8 mouse cellular contexts compared by ENCODE assay signal in genomic region chr2:25355419-25356066, GRCm38 (mm10). TPM values are rescaled to one million over a fixed set of nuclear protein-coding genes. Genes with fewer than 3 reads are reported as not detected.
A peak's percentile ranks its signal among the peaks of the same experiment; 100 is the strongest.
DNase-seq lines count a peak whose midpoint lies in the region; ATAC-seq and TF ChIP-seq lines count a peak whose summit lies in the region.

No protein-coding gene starts in this region.

- H3K4me2 ChIP-seq in liver, embryonic 11.5 days = peak overlapping the region; percentile 95
- peak overlapping the region; percentile 73 for H3K4me2 ChIP-seq in stomach, postnatal 0 days (replicated peaks; ENCODE audit: low read depth)

- WGBS in spleen, adult 2 months = 49% methylated on average over 18 of the region's 18 CpGs
- 37% methylated on average over 18 of the region's 18 CpGs for WGBS in liver, embryonic 11.5 days
- 37% methylated on average over 18 of the region's 18 CpGs for WGBS in stomach, postnatal 0 days

- H3K4me3 ChIP-seq in spleen, adult 2 months (ENCODE audit: extremely low read depth, insufficient read depth, insufficient read length) = peak overlapping the region; percentile 66; the same call in 1 of the 2 replicates
- H3K4me3 ChIP-seq in liver, embryonic 11.5 days (ENCODE audit: low read depth, low read length) = peak overlapping the region; percentile 68
- peak overlapping the region; percentile 34 for H3K4me3 ChIP-seq in stomach, postnatal 0 days (ENCODE audit: low read depth, low read length)

- H3K9me3 ChIP-seq in liver, embryonic 11.5 days (ENCODE audit: control insufficient read depth, low read length) = no peaks in the 10 kb centered on the region
- no peaks in the 10 kb centered on the region for H3K9me3 ChIP-seq in stomach, postnatal 0 days (ENCODE audit: control insufficient read depth, low read length)

- H3K9ac ChIP-seq in liver, embryonic 11.5 days (ENCODE audit: low read depth, low read length) = peak overlapping the region; percentile 58
- peak overlapping the region; percentile 43; the same call in 1 of the 2 replicates for H3K9ac ChIP-seq in stomach, postnatal 0 days (ENCODE audit: low read length)

- peak; percentile 32 to 33 for DNase-seq in cerebellum, postnatal 14 days
- DNase-seq in cerebellum, adult 9-11 months = no peak
- no peak for DNase-seq in spleen, adult 2 months (ENCODE audit: low read depth in 1 of 2, low spot score in 2 of 2)
- DNase-seq in spleen, postnatal 14 days (ENCODE audit: low spot score in 2 of 2) = no peak
- no peak for DNase-seq in liver, embryonic 11.5 days (ENCODE audit: low spot score)
- no peak for DNase-seq in stomach, postnatal 0 days (ENCODE audit: low spot score)
- DNase-seq in spleen, postnatal 36 days (ENCODE audit: low spot score in 2 of 2) = no peak
- DNase-seq in adrenal gland, postnatal 10 days = no peak

- no peak for TF ChIP-seq POLR2A in spleen, adult 2 months (IDR thresholded peaks at IDR 0.05; ENCODE audit: low read depth, low read length)

- H3K27me3 ChIP-seq in spleen, adult 2 months (ENCODE audit: control insufficient read depth, insufficient read depth, low read length) = no peaks in the 10 kb centered on the region
- H3K27me3 ChIP-seq in liver, embryonic 11.5 days (replicated peaks; ENCODE audit: control insufficient read depth, insufficient read depth, low read length) = no peaks in the 10 kb centered on the region
- H3K27me3 ChIP-seq in stomach, postnatal 0 days (ENCODE audit: control insufficient read depth, insufficient read depth, low read length) = no peaks in the 10 kb centered on the region

- ATAC-seq in liver, embryonic 11.5 days (replicated peaks; ENCODE audit: low FRiP score) = no peak
- ATAC-seq in stomach, postnatal 0 days (ENCODE audit: low FRiP score, low TSS enrichment) = peak; percentile 10; the same call in 1 of the 2 replicates

- no peak overlapping the region for H3K27ac ChIP-seq in spleen, adult 2 months (ENCODE audit: insufficient read depth, low read length)
- no peak overlapping the region for H3K27ac ChIP-seq in liver, embryonic 11.5 days (ENCODE audit: low read depth, low read length)
- H3K27ac ChIP-seq in stomach, postnatal 0 days (replicated peaks) = no peak overlapping the region

- no peak for TF ChIP-seq EP300 in stomach, postnatal 0 days (optimal IDR thresholded peaks at IDR 0.05)

- TF ChIP-seq CTCF in spleen, adult 2 months (IDR thresholded peaks at IDR 0.05; ENCODE audit: extremely low read depth, insufficient read depth, insufficient read length, insufficient replicate concordance) = no peak
- TF ChIP-seq CTCF in stomach, postnatal 0 days (IDR thresholded peaks at IDR 0.05; ENCODE audit: low read depth) = no peak

- peaks cover 10% of the 10 kb centered on the region for H3K36me3 ChIP-seq in spleen, adult 2 months (ENCODE audit: control insufficient read depth, insufficient read depth, low read length)
- peaks cover 8% of the 10 kb centered on the region for H3K36me3 ChIP-seq in liver, embryonic 11.5 days (ENCODE audit: control insufficient read depth, insufficient read depth, low read length)
- H3K36me3 ChIP-seq in stomach, postnatal 0 days (ENCODE audit: control insufficient read depth, insufficient read depth, low read length) = peaks cover 17% of the 10 kb centered on the region

- H3K4me1 ChIP-seq in spleen, adult 2 months (ENCODE audit: control insufficient read depth, insufficient read depth, insufficient read length) = peaks cover 15% of the 10 kb centered on the region; the same call in 1 of the 2 replicates
- peaks cover 11% of the 10 kb centered on the region for H3K4me1 ChIP-seq in liver, embryonic 11.5 days (replicated peaks; ENCODE audit: control insufficient read depth, insufficient read depth, low read length)
- H3K4me1 ChIP-seq in stomach, postnatal 0 days (replicated peaks; ENCODE audit: control insufficient read depth, insufficient read depth) = peaks cover 5% of the 10 kb centered on the region

RNA-seq across cellular contexts. Expression of gene Dpp7, which starts 0.6 kb away (rescaled TPM):
- 35.1 and 41.8 TPM in 2 replicates for polyA plus RNA-seq in spleen, adult 2 months (2012; rRNA removed)
- polyA plus RNA-seq in liver, embryonic 11.5 days (2014; fragmentation: Nextera tagmentation; extraction: Ambion mirVana) = 17.4 and 18.3 TPM in 2 replicates
- polyA plus RNA-seq in stomach, postnatal 0 days (2015; fragmentation: Nextera tagmentation; extraction: Ambion mirVana) = 9.5 and 9.9 TPM in 2 replicates
- total RNA-seq in adrenal gland, postnatal 10 days (2021) = 10 to 100 TPM; 15.4 to 19.1 TPM

RNA-seq across cellular contexts. Expression of gene Uap1l1, which starts 9.9 kb away (rescaled TPM):
- 28.4 and 55.4 TPM in 2 replicates for polyA plus RNA-seq in spleen, adult 2 months (2012; rRNA removed)
- polyA plus RNA-seq in liver, embryonic 11.5 days (2014; fragmentation: Nextera tagmentation; extraction: Ambion mirVana) = 15.6 and 17.8 TPM in 2 replicates
- 33.2 and 36.9 TPM in 2 replicates for polyA plus RNA-seq in stomach, postnatal 0 days (2015; fragmentation: Nextera tagmentation; extraction: Ambion mirVana)
- total RNA-seq in adrenal gland, postnatal 10 days (2021) = 10 to 100 TPM; 11.2 to 11.8 TPM

RNA-seq across cellular contexts. Expression of gene Sapcd2, which starts 16.6 kb away (rescaled TPM):
- polyA plus RNA-seq in spleen, adult 2 months (2012; rRNA removed) = 6.7 and 9.4 TPM in 2 replicates
- 45.3 and 51.0 TPM in 2 replicates for polyA plus RNA-seq in liver, embryonic 11.5 days (2014; fragmentation: Nextera tagmentation; extraction: Ambion mirVana)
- 14.1 and 16.6 TPM in 2 replicates for polyA plus RNA-seq in stomach, postnatal 0 days (2015; fragmentation: Nextera tagmentation; extraction: Ambion mirVana)
- 1 to 10 TPM; 3.3 to 5.3 TPM for total RNA-seq in adrenal gland, postnatal 10 days (2021)

RNA-seq across cellular contexts. Expression of gene Man1b1, which starts 23.4 kb away (rescaled TPM):
- 11.4 and 14.6 TPM in 2 replicates for polyA plus RNA-seq in spleen, adult 2 months (2012; rRNA removed)
- polyA plus RNA-seq in liver, embryonic 11.5 days (2014; fragmentation: Nextera tagmentation; extraction: Ambion mirVana) = 48.3 and 62.9 TPM in 2 replicates
- polyA plus RNA-seq in stomach, postnatal 0 days (2015; fragmentation: Nextera tagmentation; extraction: Ambion mirVana) = 29.2 and 29.9 TPM in 2 replicates
- 10 to 100 TPM; 41.5 to 41.9 TPM for total RNA-seq in adrenal gland, postnatal 10 days (2021)

RNA-seq across cellular contexts. Expression of gene Grin1, which starts 36.6 kb away (rescaled TPM):
- 0.04 and 0.26 TPM in 2 replicates for polyA plus RNA-seq in spleen, adult 2 months (2012; rRNA removed)
- 1.0 and 1.6 TPM in 2 replicates for polyA plus RNA-seq in liver, embryonic 11.5 days (2014; fragmentation: Nextera tagmentation; extraction: Ambion mirVana)
- polyA plus RNA-seq in stomach, postnatal 0 days (2015; fragmentation: Nextera tagmentation; extraction: Ambion mirVana) = 1.3 TPM in 2 replicates
- total RNA-seq in adrenal gland, postnatal 10 days (2021) = 1 to 10 TPM; 7.3 to 9.6 TPM

Comparison
In these comparisons a context has a peak if more than half of its experiments do, and no peak if none do; other contexts are left out.
1. DNase-seq: peak in cerebellum, postnatal 14 days (2 of 2); none in cerebellum, adult 9-11 months (single experiment), spleen, adult 2 months (0 of 2), spleen, postnatal 14 days (0 of 2), liver, embryonic 11.5 days (single experiment), stomach, postnatal 0 days (single experiment), spleen, postnatal 36 days (0 of 2) and adrenal gland, postnatal 10 days (single experiment).
2. Peak in every context shown above with its lines, with median percentiles within 50 percentile points of each other: H3K4me3 ChIP-seq.